Mouse (Mus musculus) thymus, adult 2 months (tissue): ENCODE measurements around the gene Arhgap24.

Experiments
- CTCF ChIP-seq: fragments of 200-500 bp; IDR thresholded peaks from 2 replicates; pipeline ENCODE4 v1.5.1; 2012; ENCODE audit warnings: mild to moderate bottlenecking, control low read depth, low read length, moderate library complexity, borderline replicate concordance; ENCODE audit not compliant: control insufficient read depth, poor library complexity, insufficient read depth; ENCODE audit errors: extremely low read depth
- POLR2A ChIP-seq: fragments of 200-500 bp; IDR thresholded peaks from 2 replicates; pipeline ENCODE4 v1.6.1; 2012; ENCODE audit warnings: mild to moderate bottlenecking, low read length, control low read depth, moderate library complexity; ENCODE audit not compliant: control insufficient read depth, poor library complexity, insufficient read depth; ENCODE audit errors: extremely low read depth

DNA sequence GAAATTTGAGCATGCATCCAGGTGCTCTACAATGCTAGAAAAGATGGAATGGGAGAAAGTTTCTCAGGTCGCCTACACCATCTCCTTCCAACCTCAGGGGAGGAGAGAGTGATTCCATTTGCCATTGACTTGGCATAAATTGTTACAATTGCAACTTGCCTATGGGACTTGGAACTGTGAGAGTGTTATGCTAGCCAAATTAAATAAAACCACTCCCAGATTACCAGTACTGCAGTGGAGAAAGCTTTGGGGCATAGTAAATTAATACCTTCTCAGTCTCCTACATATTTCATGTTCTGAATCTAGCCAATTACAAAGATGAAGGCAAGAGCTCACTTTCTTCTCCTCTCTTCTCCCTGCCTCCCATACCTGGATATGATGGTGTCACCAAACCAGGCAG, 139.8 kb downstream of the Arhgap24 start:
- no peak for TF ChIP-seq CTCF
- TF ChIP-seq POLR2A, result no peak
